Mouse (Mus musculus) myocyte (in vitro differentiated cells): ENCODE measurements around the gene H1foo.

ENCODE experiments used
- E2F4 ChIP-seq: IDR thresholded peaks from one replicate; pipeline ENCODE4 v1.6.1; 2011; ENCODE audit warnings: mild to moderate bottlenecking, control low read depth, moderate library complexity; ENCODE audit not compliant: insufficient read depth
- MAX ChIP-seq: IDR thresholded peaks from one replicate; pipeline ENCODE4 v1.6.1; 2011; ENCODE audit warnings: low read depth, mild to moderate bottlenecking, control low read depth
- MYOD1 ChIP-seq, 3 experiments: IDR thresholded peaks; one replicate each; pipeline ENCODE4 v1.6.1; 2011; ENCODE audit warnings: control low read depth in 2 of 3, low read depth in 2 of 3, mild to moderate bottlenecking in 2 of 3, moderate library complexity in 1 of 3; ENCODE audit not compliant: insufficient read length in 2 of 3, control insufficient read depth in 1 of 3
- MYOG ChIP-seq, 3 experiments: IDR thresholded peaks; one replicate each; pipeline ENCODE4 v1.6.1; 2011; ENCODE audit warnings: control low read depth in 2 of 3, low read depth in 2 of 3, mild to moderate bottlenecking in 2 of 3; ENCODE audit not compliant: insufficient read length in 2 of 3, control insufficient read depth in 1 of 3, insufficient read depth in 1 of 3
- POLR2A ChIP-seq: IDR thresholded peaks from one replicate; pipeline ENCODE4 v1.6.1; 2011; ENCODE audit warnings: low read depth, mild to moderate bottlenecking, control low read depth, moderate library complexity; ENCODE audit not compliant: insufficient read length
- POLR2AphosphoS2 ChIP-seq: IDR thresholded peaks from one replicate; pipeline ENCODE4 v1.6.1; 2011; ENCODE audit warnings: low read depth, control low read depth; ENCODE audit not compliant: insufficient read length
- REST ChIP-seq: IDR thresholded peaks from one replicate; pipeline ENCODE4 v1.6.1; 2011; ENCODE audit warnings: mild to moderate bottlenecking, control low read depth, moderate library complexity; ENCODE audit not compliant: insufficient read depth, insufficient read length
- SRF ChIP-seq: IDR thresholded peaks from one replicate; pipeline ENCODE4 v1.6.1; 2011; ENCODE audit warnings: low read depth; ENCODE audit not compliant: control insufficient read depth, insufficient read length
- TCF12 ChIP-seq: IDR thresholded peaks from one replicate; pipeline ENCODE4 v1.6.1; 2011; ENCODE audit warnings: mild to moderate bottlenecking, control low read depth; ENCODE audit not compliant: poor library complexity, insufficient read depth, severe bottlenecking
- TCF3 ChIP-seq: IDR thresholded peaks from one replicate; pipeline ENCODE4 v1.6.1; 2011; ENCODE audit warnings: low read depth, control low read depth; ENCODE audit not compliant: insufficient read length
- USF1 ChIP-seq: IDR thresholded peaks from one replicate; pipeline ENCODE4 v1.6.1; 2011; ENCODE audit warnings: low read depth, mild to moderate bottlenecking, control low read depth, moderate library complexity

DNA sequence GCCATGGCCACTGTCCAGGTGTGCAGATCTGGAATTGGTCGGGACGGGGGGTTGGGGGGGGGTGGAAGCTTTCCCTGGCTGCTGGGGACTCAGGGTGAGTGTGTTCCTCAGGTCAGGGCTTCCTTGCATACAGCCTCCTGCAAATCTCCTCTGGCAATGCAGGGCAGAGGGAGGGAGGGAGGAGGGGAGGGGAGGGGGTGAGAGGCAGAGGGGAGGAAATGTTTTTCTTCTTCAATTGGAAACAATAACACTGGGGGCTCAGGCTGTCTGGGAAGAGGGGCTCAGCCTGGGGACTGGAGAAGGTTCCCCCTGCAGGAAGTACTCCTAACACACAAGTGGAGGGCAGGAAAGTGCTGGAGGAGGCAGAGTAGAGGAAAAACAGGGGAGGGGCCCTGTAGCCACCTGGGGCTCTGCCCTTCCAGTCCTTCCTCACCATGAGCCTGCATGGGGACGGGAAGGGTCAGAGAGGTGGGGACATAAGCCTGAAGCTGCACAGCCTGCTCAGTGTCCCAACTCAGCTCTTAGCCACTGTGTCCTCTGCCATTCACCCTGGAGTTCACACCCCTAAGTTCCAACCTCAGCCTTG is 53.1 kb downstream of the H1foo start:
- TF ChIP-seq MAX = no peak
- no peak for TF ChIP-seq POLR2AphosphoS2
- no peak for TF ChIP-seq REST
- TF ChIP-seq MYOG (IDR thresholded peaks at IDR 0.05; ENCODE audit: control insufficient read depth in 1 of 3, insufficient read depth in 1 of 3, insufficient read length in 2 of 3, low read depth in 2 of 3) = no peak
- TF ChIP-seq USF1 = no peak
- TF ChIP-seq POLR2A = no peak
- no peak for TF ChIP-seq SRF
- no peak for TF ChIP-seq E2F4
- TF ChIP-seq TCF12 = no peak
- no peak for TF ChIP-seq MYOD1 (IDR thresholded peaks at IDR 0.05; ENCODE audit: control insufficient read depth in 1 of 3, insufficient read length in 2 of 3, low read depth in 2 of 3)
- no peak for TF ChIP-seq TCF3
